Mouse (Mus musculus): ENCODE results near the gene Mbnl1. TPM values are rescaled to one million over a fixed set of nuclear protein-coding genes. Genes with fewer than 3 reads are reported as not detected.

Gene Mbnl1
- 22.4 and 23.7 TPM in 2 replicates for polyA plus RNA-seq (2012; rRNA removed)

GRCm38 (mm10) chr3:60472681-60473177, at the start of gene Mbnl1:
Gene Mbnl1, plus strand, starts transcription at chr3:60472830.

